Mouse (Mus musculus) layer of hippocampus, adult 6 months (tissue): ENCODE results near the gene Tsc22d4. TPM values are rescaled to one million over a fixed set of nuclear protein-coding genes. Genes with fewer than 3 reads are reported as not detected.

ENCODE experiments used
- long read RNA-seq, 2 experiments: library from polyadenylated mRNA; unstranded; transcript quantifications; one replicate each; pipeline ENCODE4 v2.0.0; 2019 to 2020
- polyA plus RNA-seq: library from polyadenylated mRNA; unstranded; fragments of <200 nt; fragmentation: Nextera tagmentation; gene quantifications from 2 replicates; pipeline ENCODE4 v1.2.3, GENCODE M21; 2021

Tsc22d4 gene
- 452 and 506 TPM in 2 replicates for polyA plus RNA-seq
- long read RNA-seq, experiment 1, transcript Tsc22d4-209 (3 exons, 563 nt): minor isoform, 25 of 275 reads
- long read RNA-seq, experiment 1, transcript Tsc22d4-205 (3 exons, 790 nt): major isoform, 206 of 275 reads
- long read RNA-seq, experiment 1, partial matches to known transcripts: 28 of 275 reads
- long read RNA-seq, experiment 1, other reads (novel, unspliced or antisense): 13 of 275 reads
- long read RNA-seq, experiment 2, transcript Tsc22d4-205 (3 exons, 790 nt): major isoform, 126 of 174 reads
- long read RNA-seq, experiment 2, transcript Tsc22d4-202 (5 exons, 3,983 nt): minor isoform, 33 of 174 reads
- long read RNA-seq, experiment 2, partial matches to known transcripts: 8 of 174 reads
- long read RNA-seq, experiment 2, other reads (novel, unspliced or antisense): 2 of 174 reads

GRCm38 (mm10) chr5:137745214-137746171 is at the start of gene Tsc22d4:
Tsc22d4 (plus strand) TSS chr5:137745730.

GRCm38 (mm10) chr5:137741023-137741931 is 4.3 kb upstream of the Tsc22d4 start, which contains the start of gene Nyap1:
Nyap1 (minus strand) TSS chr5:137741607.

GRCm38 (mm10) chr5:137778635-137779034 is 33.1 kb downstream of the Tsc22d4 start, which contains the start of gene Ppp1r35:
Ppp1r35 (plus strand) TSS chr5:137778849.

GRCm38 (mm10) chr5:137787151-137787928 is 41.8 kb downstream of the Tsc22d4 start, which contains the start of the genes Mepce and Zcwpw1:
Mepce (minus strand) TSS chr5:137787655.
Zcwpw1 (plus strand) TSS chr5:137787798.

Other genes with a start within 250 kb of the Tsc22d4 start
- gene Pop7, start 243.2 kb upstream of the Tsc22d4 start, polyA plus RNA-seq: 89.7 and 94.7 TPM in 2 replicates
- 2.6 and 2.9 TPM in 2 replicates for gene Gigyf1, start 227.2 kb upstream of the Tsc22d4 start, polyA plus RNA-seq
- gene Epo, start 212.5 kb upstream of the Tsc22d4 start, polyA plus RNA-seq: not detected in 2 replicates
- 97.9 and 121 TPM in 2 replicates for gene Gnb2, start 212.2 kb upstream of the Tsc22d4 start, polyA plus RNA-seq
- gene Actl6b, start 192.2 kb upstream of the Tsc22d4 start, polyA plus RNA-seq: 83.5 and 108 TPM in 2 replicates
- 5.8 and 6.8 TPM in 2 replicates for gene Tfr2, start 175.9 kb upstream of the Tsc22d4 start, polyA plus RNA-seq
- 27.3 and 28.5 TPM in 2 replicates for gene Mospd3, start 144.7 kb upstream of the Tsc22d4 start, polyA plus RNA-seq
- 10.9 and 39.7 TPM in 2 replicates for gene Pcolce, start 131.9 kb upstream of the Tsc22d4 start, polyA plus RNA-seq
- not detected in 2 replicates for gene Fbxo24, start 116.7 kb upstream of the Tsc22d4 start, polyA plus RNA-seq
- gene Lrch4, start 116.6 kb upstream of the Tsc22d4 start, polyA plus RNA-seq: 4.9 and 5.3 TPM in 2 replicates
- 0.31 and 0.34 TPM in 2 replicates for gene Gm20605, start 116.6 kb upstream of the Tsc22d4 start, polyA plus RNA-seq
- gene Sap25, start 104.4 kb upstream of the Tsc22d4 start, polyA plus RNA-seq: 0.44 and 0.54 TPM in 2 replicates
- 0.11 and 0.36 TPM in 2 replicates for gene Irs3, start 100.0 kb upstream of the Tsc22d4 start, polyA plus RNA-seq
- 17.0 and 19.7 TPM in 2 replicates for gene Agfg2, start 61.0 kb upstream of the Tsc22d4 start, polyA plus RNA-seq
- 1.1 and 1.4 TPM in 2 replicates for gene Nyap1, start 4.1 kb upstream of the Tsc22d4 start, polyA plus RNA-seq
- gene Ppp1r35, start 33.1 kb downstream of the Tsc22d4 start, polyA plus RNA-seq: 31.0 and 33.0 TPM in 2 replicates
- gene Mepce, start 41.9 kb downstream of the Tsc22d4 start, polyA plus RNA-seq: 11.8 and 12.1 TPM in 2 replicates
- gene Zcwpw1, start 42.1 kb downstream of the Tsc22d4 start, polyA plus RNA-seq: 3.1 and 3.5 TPM in 2 replicates
- 0.84 and 1.5 TPM in 2 replicates for gene Pilra, start 90.6 kb downstream of the Tsc22d4 start, polyA plus RNA-seq
- not detected in 2 replicates for gene Pilrb1, start 112.4 kb downstream of the Tsc22d4 start, polyA plus RNA-seq
- not detected in 2 replicates for gene Pilrb2, start 126.1 kb downstream of the Tsc22d4 start, polyA plus RNA-seq
- gene Cyp3a13, start 175.9 kb downstream of the Tsc22d4 start, polyA plus RNA-seq: not detected in 2 replicates
- 13.0 and 14.2 TPM in 2 replicates for gene Gjc3, start 217.4 kb downstream of the Tsc22d4 start, polyA plus RNA-seq
- not detected in 2 replicates for gene Azgp1, start 235.8 kb downstream of the Tsc22d4 start, polyA plus RNA-seq